Mouse (Mus musculus): ENCODE results near the gene Polr3b. TPM values are rescaled to one million over a fixed set of nuclear protein-coding genes. Genes with fewer than 3 reads are reported as not detected.

Polr3b gene
- polyA plus RNA-seq, 1 experiment from 2014 or later: 4.9 TPM

DNA sequence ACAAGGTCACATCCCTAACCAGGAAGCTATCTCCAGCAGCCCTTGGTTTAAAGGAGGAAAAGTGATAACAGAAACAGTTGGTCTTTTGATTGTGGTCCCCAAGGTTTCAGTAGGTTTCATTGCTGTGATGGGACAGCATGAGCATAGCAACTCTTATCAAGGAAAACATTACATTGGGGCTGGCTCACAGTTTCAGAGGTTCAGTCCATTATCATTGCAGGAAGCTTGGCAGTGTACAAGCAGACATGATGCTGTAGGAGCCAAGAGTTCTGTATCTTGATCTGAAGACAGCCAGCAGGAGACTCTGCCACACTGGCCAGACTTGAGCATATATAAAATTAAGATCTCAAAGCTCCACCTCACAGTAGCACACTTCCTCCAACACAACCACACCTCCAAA is 53.6 kb downstream of the Polr3b start:
- H3K36me3 ChIP-seq (ENCODE audit: control insufficient read depth, insufficient read depth): peaks cover 14% of the 10 kb centered on the region
- H3K9me3 ChIP-seq (replicated peaks; ENCODE audit: control insufficient read depth, low read length): no peaks in the 10 kb centered on the region
- no peaks in the 10 kb centered on the region for H3K4me1 ChIP-seq (ENCODE audit: control insufficient read depth, low read depth, low read length)
- H3K27me3 ChIP-seq (ENCODE audit: control insufficient read depth, insufficient read depth, low read depth, low read length): no peaks in the 10 kb centered on the region
- ATAC-seq (ENCODE audit: low read depth): no peak
- H3K27ac ChIP-seq (ENCODE audit: low read length): no peak overlapping the region
- H3K9ac ChIP-seq (ENCODE audit: low read depth, low read length): no peak overlapping the region
- H3K4me3 ChIP-seq (ENCODE audit: low read depth, low read length): no peak overlapping the region
- no peak overlapping the region for H3K4me2 ChIP-seq (ENCODE audit: low read depth, low read length)

DNA sequence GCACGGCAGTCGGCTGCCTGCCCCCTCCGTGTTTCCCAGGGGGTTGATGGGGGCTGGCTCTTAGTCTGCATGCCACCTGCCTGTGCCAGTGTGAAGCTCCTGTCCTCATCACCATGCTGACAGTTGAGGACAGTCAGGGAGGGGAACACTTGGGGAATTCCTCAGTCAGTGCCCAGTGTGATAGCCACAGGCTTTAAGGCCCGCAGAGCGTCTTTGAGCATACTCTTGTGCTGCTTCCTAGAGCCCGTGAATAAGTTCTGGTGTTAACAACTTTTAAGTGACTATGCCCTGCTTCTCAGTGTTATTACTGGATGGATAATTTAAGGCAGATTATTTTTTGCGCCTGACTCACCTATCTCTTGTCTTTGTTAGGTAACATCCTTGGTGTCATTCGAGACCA is 54.4 kb downstream of the Polr3b start:
- H3K27ac ChIP-seq (ENCODE audit: low read length): no peak overlapping the region
- peaks cover 14% of the 10 kb centered on the region for H3K36me3 ChIP-seq (ENCODE audit: control insufficient read depth, insufficient read depth)
- no peak overlapping the region for H3K4me2 ChIP-seq (ENCODE audit: low read depth, low read length)
- H3K27me3 ChIP-seq (ENCODE audit: control insufficient read depth, insufficient read depth, low read depth, low read length): no peaks in the 10 kb centered on the region
- no peaks in the 10 kb centered on the region for H3K4me1 ChIP-seq (ENCODE audit: control insufficient read depth, low read depth, low read length)
- 80% methylated on average over 8 of the region's 8 CpGs for WGBS (ENCODE audit: insufficient replicate concordance)
- no peak overlapping the region for H3K4me3 ChIP-seq (ENCODE audit: low read depth, low read length)
- ATAC-seq (ENCODE audit: low read depth): no peak
- H3K9me3 ChIP-seq (replicated peaks; ENCODE audit: control insufficient read depth, low read length): no peaks in the 10 kb centered on the region
- H3K9ac ChIP-seq (ENCODE audit: low read depth, low read length): no peak overlapping the region

DNA sequence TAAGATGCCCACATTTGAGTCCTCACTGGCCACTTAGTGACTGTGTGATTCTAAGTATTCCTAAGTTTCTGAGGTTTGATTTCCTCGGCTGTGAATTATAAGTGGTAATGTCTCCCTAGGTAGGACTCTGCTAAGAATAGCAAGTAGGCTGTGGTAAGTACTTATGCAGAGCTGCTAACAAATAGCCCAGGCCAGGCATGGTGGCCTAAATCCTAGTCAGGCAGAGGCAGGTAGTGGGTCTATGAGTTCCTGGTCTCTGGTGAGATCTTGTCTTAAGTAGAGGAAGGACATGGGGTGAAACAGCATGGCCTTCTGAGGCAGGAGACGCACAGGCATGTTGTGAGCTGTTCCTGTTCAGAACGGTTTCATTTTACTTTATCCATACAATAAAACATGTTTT is 55.8 kb downstream of the Polr3b start:
- no peak overlapping the region for H3K9ac ChIP-seq (ENCODE audit: low read depth, low read length)
- peaks cover 14% of the 10 kb centered on the region for H3K36me3 ChIP-seq (ENCODE audit: control insufficient read depth, insufficient read depth)
- ATAC-seq (ENCODE audit: low read depth): no peak
- no peak overlapping the region for H3K27ac ChIP-seq (ENCODE audit: low read length)
- 71% methylated on average over 3 of the region's 3 CpGs for WGBS (ENCODE audit: insufficient replicate concordance)
- H3K4me1 ChIP-seq (ENCODE audit: control insufficient read depth, low read depth, low read length): no peaks in the 10 kb centered on the region
- H3K9me3 ChIP-seq (replicated peaks; ENCODE audit: control insufficient read depth, low read length): no peaks in the 10 kb centered on the region
- no peak overlapping the region for H3K4me2 ChIP-seq (ENCODE audit: low read depth, low read length)
- no peak overlapping the region for H3K4me3 ChIP-seq (ENCODE audit: low read depth, low read length)
- H3K27me3 ChIP-seq (ENCODE audit: control insufficient read depth, insufficient read depth, low read depth, low read length): no peaks in the 10 kb centered on the region

DNA sequence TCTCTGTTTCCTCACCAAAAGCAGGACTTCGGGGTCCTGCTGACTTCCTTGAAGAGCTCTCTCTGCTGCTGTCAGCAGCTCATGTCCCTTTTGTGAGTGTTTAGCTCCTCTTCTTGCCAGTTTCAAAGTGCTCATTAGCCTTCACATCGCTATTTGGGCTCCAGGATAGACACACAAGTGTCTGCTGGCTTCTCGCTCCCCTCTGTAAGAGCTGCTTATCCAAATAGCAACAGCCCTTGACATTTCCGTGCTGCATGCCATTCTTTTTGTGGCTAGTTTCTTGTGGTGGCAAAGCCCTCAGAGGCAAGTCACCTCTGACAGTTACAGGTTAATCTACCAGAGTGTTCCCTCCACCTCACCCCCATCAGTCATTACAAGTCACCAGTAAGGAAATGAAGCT is 56.3 kb downstream of the Polr3b start:
- 70% methylated on average over 4 of the region's 4 CpGs for WGBS (ENCODE audit: insufficient replicate concordance)
- no peak for ATAC-seq (ENCODE audit: low read depth)

DNA sequence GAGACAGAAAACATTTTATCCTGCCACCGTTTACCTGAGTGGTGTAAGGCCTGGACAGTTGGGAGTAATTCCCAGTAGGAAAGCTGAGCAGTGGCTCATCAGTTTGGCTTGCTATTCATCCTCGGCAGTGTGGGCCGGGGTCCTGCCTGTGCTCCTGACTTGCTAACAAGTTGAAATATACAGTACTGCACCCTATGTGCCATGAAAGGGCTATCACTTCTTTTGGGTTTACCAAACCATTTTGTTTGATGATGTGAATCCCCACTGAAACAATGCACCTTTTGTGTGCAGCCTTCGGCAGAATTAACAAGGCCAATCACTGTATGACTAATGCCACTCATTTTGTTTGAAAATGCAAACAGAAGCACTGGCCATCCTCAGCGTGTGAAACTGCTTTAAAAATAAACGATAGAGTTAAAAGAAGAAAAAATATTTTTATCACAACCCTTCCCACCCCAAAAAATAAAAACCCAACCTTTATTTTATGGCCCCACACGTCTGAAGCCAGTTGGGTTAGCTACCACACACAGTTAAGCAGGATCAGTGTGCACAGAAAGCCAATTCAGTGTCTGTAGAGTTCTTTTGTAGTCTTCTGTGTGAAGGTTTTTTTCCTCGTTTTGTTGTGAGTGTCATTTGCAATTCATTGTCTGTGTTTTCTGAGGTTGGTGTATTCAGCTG is 63.5 kb downstream of the Polr3b start:
- Histone ChIP-seq H3K36me3 (ENCODE audit: control insufficient read depth, insufficient read depth) (no peaks in the 10 kb centered on the region; the same call in 1 of the 2 replicates), H3K9ac (ENCODE audit: low read depth, low read length) (no peak overlapping the region), H3K27me3 (ENCODE audit: control insufficient read depth, insufficient read depth, low read depth, low read length) (no peaks in the 10 kb centered on the region), H3K27ac (ENCODE audit: low read length) (no peak overlapping the region), H3K4me2 (ENCODE audit: low read depth, low read length) (no peak overlapping the region), H3K4me1 (ENCODE audit: control insufficient read depth, low read depth, low read length) (no peaks in the 10 kb centered on the region), H3K9me3 (replicated peaks; ENCODE audit: control insufficient read depth, low read length) (no peaks in the 10 kb centered on the region), H3K4me3 (ENCODE audit: low read depth, low read length) (no peak overlapping the region)
- ATAC-seq (ENCODE audit: low read depth): no peak
- WGBS (ENCODE audit: insufficient replicate concordance): 64% methylated on average over 8 of the region's 8 CpGs

More for the DNA sequence above, 56.3 kb downstream of the Polr3b start:
- no peak overlapping the region for H3K4me3 ChIP-seq (ENCODE audit: low read depth, low read length)
- no peak overlapping the region for H3K4me2 ChIP-seq (ENCODE audit: low read depth, low read length)
- peaks cover 13% of the 10 kb centered on the region for H3K36me3 ChIP-seq (ENCODE audit: control insufficient read depth, insufficient read depth)
- no peaks in the 10 kb centered on the region for H3K27me3 ChIP-seq (ENCODE audit: control insufficient read depth, insufficient read depth, low read depth, low read length)
- no peak overlapping the region for H3K9ac ChIP-seq (ENCODE audit: low read depth, low read length)
- no peaks in the 10 kb centered on the region for H3K4me1 ChIP-seq (ENCODE audit: control insufficient read depth, low read depth, low read length)
- H3K9me3 ChIP-seq (replicated peaks; ENCODE audit: control insufficient read depth, low read length): no peaks in the 10 kb centered on the region
- no peak overlapping the region for H3K27ac ChIP-seq (ENCODE audit: low read length)

DNA sequence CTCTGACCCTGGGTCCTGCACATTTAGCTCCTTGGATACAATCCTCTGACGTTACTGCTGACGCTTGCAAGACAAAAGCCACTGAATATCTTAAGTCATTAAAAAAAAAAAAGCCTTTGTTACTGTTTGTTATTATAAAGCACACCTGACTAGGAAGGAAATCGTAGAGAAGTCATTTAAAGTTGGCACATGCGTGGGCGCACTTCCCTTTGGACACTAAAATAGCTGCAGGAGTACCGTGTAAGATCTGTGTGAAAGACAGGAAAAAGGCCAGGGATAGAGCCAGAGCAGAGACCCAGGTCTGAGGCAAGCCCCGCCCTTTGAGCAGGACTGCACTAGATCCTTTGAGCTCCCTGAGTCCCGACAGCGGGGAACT is 64.0 kb downstream of the Polr3b start:
- no peak for ATAC-seq (ENCODE audit: low read depth)
- no peak overlapping the region for H3K27ac ChIP-seq (ENCODE audit: low read length)
- no peaks in the 10 kb centered on the region for H3K9me3 ChIP-seq (replicated peaks; ENCODE audit: control insufficient read depth, low read length)
- H3K36me3 ChIP-seq (ENCODE audit: control insufficient read depth, insufficient read depth): no peaks in the 10 kb centered on the region
- H3K27me3 ChIP-seq (ENCODE audit: control insufficient read depth, insufficient read depth, low read depth, low read length): no peaks in the 10 kb centered on the region
- no peaks in the 10 kb centered on the region for H3K4me1 ChIP-seq (ENCODE audit: control insufficient read depth, low read depth, low read length)
- WGBS (ENCODE audit: insufficient replicate concordance): 67% methylated on average over 9 of the region's 9 CpGs
- no peak overlapping the region for H3K4me3 ChIP-seq (ENCODE audit: low read depth, low read length)
- no peak overlapping the region for H3K4me2 ChIP-seq (ENCODE audit: low read depth, low read length)
- no peak overlapping the region for H3K9ac ChIP-seq (ENCODE audit: low read depth, low read length)

DNA sequence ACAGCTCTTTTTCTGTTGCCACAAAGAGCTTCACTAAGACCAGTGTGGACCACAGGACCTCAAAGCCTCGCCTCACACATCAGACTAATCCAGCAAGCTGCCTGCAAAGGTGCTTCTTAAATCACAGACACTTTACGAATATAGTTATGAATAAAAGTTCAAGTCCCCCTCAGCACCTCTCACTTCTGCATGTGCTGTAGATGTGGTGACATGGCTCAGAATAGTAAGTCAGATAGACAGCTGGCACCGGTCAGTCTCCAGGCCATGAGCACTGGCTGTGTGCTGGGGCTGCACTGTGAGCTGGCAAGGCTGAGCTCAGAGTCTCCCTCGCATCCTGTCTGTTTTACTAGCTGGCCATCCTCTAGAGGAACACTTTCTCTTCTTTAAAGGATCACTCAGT is 64.6 kb downstream of the Polr3b start:
- no peaks in the 10 kb centered on the region for H3K36me3 ChIP-seq (ENCODE audit: control insufficient read depth, insufficient read depth)
- no peaks in the 10 kb centered on the region for H3K4me1 ChIP-seq (ENCODE audit: control insufficient read depth, low read depth, low read length)
- WGBS (ENCODE audit: insufficient replicate concordance): 72% methylated on average over 4 of the region's 4 CpGs
- no peaks in the 10 kb centered on the region for H3K27me3 ChIP-seq (ENCODE audit: control insufficient read depth, insufficient read depth, low read depth, low read length)
- no peak overlapping the region for H3K9ac ChIP-seq (ENCODE audit: low read depth, low read length)
- no peak overlapping the region for H3K4me3 ChIP-seq (ENCODE audit: low read depth, low read length)
- no peak for ATAC-seq (ENCODE audit: low read depth)
- H3K4me2 ChIP-seq (ENCODE audit: low read depth, low read length): no peak overlapping the region
- no peak overlapping the region for H3K27ac ChIP-seq (ENCODE audit: low read length)
- no peaks in the 10 kb centered on the region for H3K9me3 ChIP-seq (replicated peaks; ENCODE audit: control insufficient read depth, low read length)

DNA sequence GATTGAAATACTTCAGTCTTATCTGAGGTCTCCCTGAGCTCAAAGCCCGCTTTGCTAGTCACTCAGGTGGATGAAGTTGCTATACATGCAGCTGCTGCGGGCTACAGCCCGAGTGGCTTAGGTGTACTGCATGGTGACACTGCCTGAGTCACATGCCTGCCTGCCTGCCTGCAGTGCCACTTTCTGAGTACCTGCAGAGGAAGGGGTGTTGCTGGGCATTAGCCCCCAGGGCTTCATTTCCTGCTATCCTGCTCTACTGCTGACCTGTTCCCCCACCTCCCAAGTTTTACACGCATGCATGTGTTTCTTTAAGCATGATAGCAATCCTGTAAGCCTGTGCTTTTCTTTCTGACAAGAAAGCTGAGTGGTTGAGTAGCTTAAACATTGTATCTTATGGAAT is 65.6 kb downstream of the Polr3b start:
- no peaks in the 10 kb centered on the region for H3K4me1 ChIP-seq (ENCODE audit: control insufficient read depth, low read depth, low read length)
- H3K4me3 ChIP-seq (ENCODE audit: low read depth, low read length): no peak overlapping the region
- no peaks in the 10 kb centered on the region for H3K27me3 ChIP-seq (ENCODE audit: control insufficient read depth, insufficient read depth, low read depth, low read length)
- H3K9ac ChIP-seq (ENCODE audit: low read depth, low read length): no peak overlapping the region
- no peaks in the 10 kb centered on the region for H3K36me3 ChIP-seq (ENCODE audit: control insufficient read depth, insufficient read depth)
- ATAC-seq (ENCODE audit: low read depth): no peak
- H3K4me2 ChIP-seq (ENCODE audit: low read depth, low read length): no peak overlapping the region
- no peaks in the 10 kb centered on the region for H3K9me3 ChIP-seq (replicated peaks; ENCODE audit: control insufficient read depth, low read length)
- H3K27ac ChIP-seq (ENCODE audit: low read length): no peak overlapping the region
- 87% methylated on average over 4 of the region's 4 CpGs for WGBS (ENCODE audit: insufficient replicate concordance)

DNA sequence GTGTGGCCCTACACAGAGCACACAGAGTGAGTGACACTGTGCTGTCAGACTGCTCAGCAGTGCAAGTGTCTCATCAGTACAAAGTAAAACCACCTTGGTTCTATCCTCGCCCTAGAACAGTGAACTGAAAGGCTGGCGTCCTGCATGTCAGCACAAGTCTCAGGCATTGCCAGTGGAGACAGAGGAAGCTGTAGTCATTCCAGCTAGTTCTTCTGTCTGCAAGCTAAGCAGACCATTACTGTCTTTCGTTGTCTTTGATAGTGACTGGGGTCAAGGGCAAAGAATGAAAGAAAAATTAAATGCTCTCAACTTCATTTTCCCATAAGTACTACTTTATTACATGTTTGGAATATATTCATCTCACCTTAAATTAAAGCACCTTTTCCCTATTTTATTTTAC is 67.8 kb downstream of the Polr3b start:
- WGBS (ENCODE audit: insufficient replicate concordance): 76% methylated on average over 3 of the region's 3 CpGs
- H3K36me3 ChIP-seq (ENCODE audit: control insufficient read depth, insufficient read depth): no peaks in the 10 kb centered on the region

More for the DNA sequence above, 67.8 kb downstream of the Polr3b start:
- no peak overlapping the region for H3K4me2 ChIP-seq (ENCODE audit: low read depth, low read length)
- H3K9me3 ChIP-seq (replicated peaks; ENCODE audit: control insufficient read depth, low read length): no peaks in the 10 kb centered on the region
- no peak overlapping the region for H3K4me3 ChIP-seq (ENCODE audit: low read depth, low read length)
- H3K27me3 ChIP-seq (ENCODE audit: control insufficient read depth, insufficient read depth, low read depth, low read length): no peaks in the 10 kb centered on the region
- ATAC-seq (ENCODE audit: low read depth): no peak
- no peak overlapping the region for H3K27ac ChIP-seq (ENCODE audit: low read length)
- H3K4me1 ChIP-seq (ENCODE audit: control insufficient read depth, low read depth, low read length): no peaks in the 10 kb centered on the region
- no peak overlapping the region for H3K9ac ChIP-seq (ENCODE audit: low read depth, low read length)
